In the genomic region with DNA sequence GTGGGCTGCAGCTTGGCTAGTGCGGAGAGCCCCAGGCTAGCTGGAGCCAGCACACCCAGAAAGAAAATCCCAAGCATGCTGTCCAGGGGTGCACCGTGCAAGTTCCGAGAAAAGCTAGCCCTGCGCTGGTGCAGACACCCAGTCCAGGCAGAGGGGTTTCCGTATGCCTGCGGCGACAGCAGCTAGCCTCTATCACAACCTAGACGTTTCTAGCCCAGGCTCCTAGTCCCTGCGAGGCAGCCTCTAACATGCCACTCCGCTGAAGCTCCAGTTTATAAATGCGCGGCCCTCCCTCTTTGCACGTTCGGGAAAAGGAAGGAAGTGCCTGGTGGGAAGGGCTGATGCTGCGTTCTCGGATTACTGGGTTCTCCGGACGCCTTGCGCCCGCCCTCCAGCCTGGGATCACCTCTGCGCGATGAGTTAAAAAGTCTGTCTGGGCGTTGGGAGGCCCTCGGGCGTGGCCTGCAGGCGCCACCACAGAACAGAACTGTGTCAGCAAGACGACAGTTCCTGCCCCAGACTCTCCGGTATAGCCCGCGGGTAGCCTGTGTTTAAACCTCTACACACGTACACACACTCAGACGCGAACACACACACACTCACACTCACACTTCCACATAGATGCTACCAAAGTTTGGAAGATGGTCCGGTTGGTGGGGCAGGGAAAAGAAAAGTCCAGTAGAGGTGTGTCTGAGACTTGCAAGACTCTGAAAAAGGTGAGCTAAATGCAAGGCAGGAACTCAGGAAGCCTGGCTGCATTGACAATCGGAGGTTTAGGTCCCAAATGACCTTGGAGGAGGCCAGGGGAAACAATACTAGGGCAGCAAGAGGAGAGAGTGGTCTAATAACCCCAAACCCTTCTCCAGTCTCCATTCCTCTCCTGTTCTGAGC, we compare ENCODE assay signal across 8 mouse cellular contexts. TPM values are rescaled to one million over a fixed set of nuclear protein-coding genes. Genes with fewer than 3 reads are reported as not detected.
A peak's percentile ranks its signal among the peaks of the same experiment; 100 is the strongest.
DNase-seq lines count a peak whose midpoint lies in the region; ATAC-seq and TF ChIP-seq lines count a peak whose summit lies in the region.

A gene (minus strand): TSS at position 319 of the 891 bp plus-strand sequence.

- H3K36me3 ChIP-seq in heart, embryonic 16.5 days (ENCODE audit: control insufficient read depth, insufficient read depth): no peaks in the 10 kb centered on the region

- peak within 1 kb of the TSS; percentile 88 for H3K4me2 ChIP-seq in heart, embryonic 16.5 days (ENCODE audit: low read depth, low read length)

- H3K4me1 ChIP-seq in embryonic fibroblast, embryonic 13.5 days (ENCODE audit: control insufficient read depth, insufficient read depth, low read length): peaks cover 5% of the 10 kb centered on the region; the same call in 1 of the 2 replicates
- H3K4me1 ChIP-seq in heart, embryonic 16.5 days (ENCODE audit: control insufficient read depth, insufficient read depth, low read length): peaks cover 24% of the 10 kb centered on the region

- H3K9ac ChIP-seq in heart, embryonic 16.5 days (ENCODE audit: low read length): peak within 1 kb of the TSS; percentile 78

- peak within 1 kb of the TSS; percentile 69 for H3K27ac ChIP-seq in layer of hippocampus, adult 2 months
- peak within 1 kb of the TSS; percentile 7 for H3K27ac ChIP-seq in embryonic fibroblast, embryonic 13.5 days (ENCODE audit: insufficient read depth, low read length)
- peak within 1 kb of the TSS; percentile 52 for H3K27ac ChIP-seq in heart, embryonic 16.5 days (ENCODE audit: low read length)

- no peaks in the 10 kb centered on the region for H3K9me3 ChIP-seq in heart, embryonic 16.5 days (replicated peaks; ENCODE audit: control insufficient read depth, low read length)

- peak; percentile 91 for TF ChIP-seq POLR2A in embryonic fibroblast, embryonic 13.5 days (IDR thresholded peaks at IDR 0.05; ENCODE audit: low read depth, low read length)

- ATAC-seq in heart, embryonic 16.5 days (replicated peaks; ENCODE audit: extremely low read depth, insufficient read depth, low FRiP score): peak; percentile 74

- DNase-seq in layer of hippocampus, adult 2 months (ENCODE audit: low spot score in 2 of 2): no peak
- no peak for DNase-seq in layer of hippocampus, adult 9-10 months (ENCODE audit: low spot score)
- DNase-seq in kidney, postnatal 10 days: peak; percentile 87
- peak; percentile 88 for DNase-seq in lung, postnatal 14 days
- peak; percentile 64 for DNase-seq in ovary, postnatal 36 days (ENCODE audit: low spot score)
- peak; percentile 68 to 77 for DNase-seq in urinary bladder, postnatal 4 days (ENCODE audit: low spot score in 2 of 2)

- WGBS in heart, embryonic 16.5 days: 2% methylated on average over 35 of the region's 35 CpGs

- TF ChIP-seq CTCF in layer of hippocampus, adult 2 months (conservative IDR thresholded peaks at IDR 0.05): no peak
- TF ChIP-seq CTCF in embryonic fibroblast, embryonic 13.5 days (IDR thresholded peaks at IDR 0.05; ENCODE audit: borderline replicate concordance, insufficient read depth, low read length): no peak

- H3K27me3 ChIP-seq in heart, embryonic 16.5 days (ENCODE audit: control insufficient read depth, insufficient read depth, low read length): peaks cover 15% of the 10 kb centered on the region

- H3K4me3 ChIP-seq in layer of hippocampus, adult 2 months: peak within 1 kb of the TSS; percentile 44
- H3K4me3 ChIP-seq in embryonic fibroblast, embryonic 13.5 days (ENCODE audit: insufficient read depth, low read length): peak within 1 kb of the TSS; percentile 31
- H3K4me3 ChIP-seq in heart, embryonic 16.5 days (ENCODE audit: low read length): peak within 1 kb of the TSS; percentile 65

RNA-seq across cellular contexts. Expression of the gene that starts here (rescaled TPM):
- 1 to 10 TPM; 5.3 to 6.9 TPM for total RNA-seq in layer of hippocampus, adult 2 months (2021)
- 66.5 and 77.2 TPM in 2 replicates for polyA plus RNA-seq in embryonic fibroblast, embryonic 13.5 days (2011; ENCODE audit: insufficient read length, low read depth, missing spikeins)
- polyA plus RNA-seq in heart, embryonic 16.5 days (2015; fragmentation: Nextera tagmentation; extraction: Ambion mirVana): 16.6 and 20.3 TPM in 2 replicates

Comparison
In these comparisons a context has a peak if more than half of its experiments do, and no peak if none do; other contexts are left out.
1. DNase-seq: peak in kidney, postnatal 10 days (single experiment), lung, postnatal 14 days (single experiment), ovary, postnatal 36 days (single experiment) and urinary bladder, postnatal 4 days (2 of 2); none in layer of hippocampus, adult 2 months (0 of 2) and layer of hippocampus, adult 9-10 months (single experiment).
2. H3K27ac ChIP-seq: peak in every context shown above with its lines; median percentile 69 in layer of hippocampus, adult 2 months; 52 in heart, embryonic 16.5 days; 7 in embryonic fibroblast, embryonic 13.5 days.
3. Peak in every context shown above with its lines, with median percentiles within 50 percentile points of each other: H3K4me3 ChIP-seq.